Mouse (Mus musculus): ENCODE results near the gene Gpr87. TPM values are rescaled to one million over a fixed set of nuclear protein-coding genes. Genes with fewer than 3 reads are reported as not detected.
"Not testable (repeated sequence)": the region's sequence is repeated elsewhere in the genome, so short reads cannot be mapped to it uniquely, and the experiment has no call there.

Gene Gpr87
- polyA plus RNA-seq, 1 experiment from 2014 or later: 0.15 TPM

- Histone ChIP-seq H3K4me1 (no peaks in the 10 kb centered on the region), H3K9ac (no peak within 1 kb of the TSS), H3K4me2 (no peak within 1 kb of the TSS), H3K4me3 (no peak within 1 kb of the TSS), H3K36me3 (ENCODE audit: poor library complexity, severe bottlenecking) (no peaks in the 10 kb centered on the region), H3K27ac (no peak within 1 kb of the TSS), H3K9me3 (replicated peaks) (no peaks in the 10 kb centered on the region), H3K27me3 (no peaks in the 10 kb centered on the region)
- WGBS: 82% methylated on average over 5 of the region's 5 CpGs
- no peak for ATAC-seq
These were observed 41.5 kb downstream of the Gpr87 start, which contains the start of gene P2ry14 for GRCm38 (mm10) chr3:59153424-59153823. P2ry14 (minus strand) TSS chr3:59153618.

- Histone ChIP-seq H3K4me3 (no peak overlapping the region), H3K27me3 (no peaks in the 10 kb centered on the region), H3K27ac (no peak overlapping the region), H3K36me3 (ENCODE audit: poor library complexity, severe bottlenecking) (no peaks in the 10 kb centered on the region), H3K9ac (no peak overlapping the region), H3K4me2 (no peak overlapping the region), H3K9me3 (replicated peaks) (no peaks in the 10 kb centered on the region), H3K4me1 (no peaks in the 10 kb centered on the region)
- no peak for ATAC-seq
- WGBS: 92% methylated on average over 2 of the region's 2 CpGs
These were observed 44.3 kb downstream of the Gpr87 start for GRCm38 (mm10) chr3:59150624-59151023.

GRCm38 (mm10) chr3:59149646-59150045 is 45.3 kb downstream of the Gpr87 start:
- Histone ChIP-seq H3K4me3 (no peak overlapping the region), H3K4me2 (no peak overlapping the region), H3K9me3 (replicated peaks) (no peaks in the 10 kb centered on the region), H3K27ac (no peak overlapping the region), H3K36me3 (ENCODE audit: poor library complexity, severe bottlenecking) (no peaks in the 10 kb centered on the region), H3K27me3 (no peaks in the 10 kb centered on the region), H3K9ac (no peak overlapping the region), H3K4me1 (no peaks in the 10 kb centered on the region)
- ATAC-seq: no peak

GRCm38 (mm10) chr3:59145194-59145593 is 49.7 kb downstream of the Gpr87 start:
- no peak for ATAC-seq
- 79% methylated on average over 5 of the region's 5 CpGs for WGBS
- Histone ChIP-seq H3K36me3 (ENCODE audit: poor library complexity, severe bottlenecking) (no peaks in the 10 kb centered on the region), H3K27me3 (no peaks in the 10 kb centered on the region), H3K4me2 (no peak overlapping the region), H3K9me3 (replicated peaks) (no peaks in the 10 kb centered on the region), H3K4me1 (no peaks in the 10 kb centered on the region), H3K9ac (no peak overlapping the region), H3K4me3 (no peak overlapping the region), H3K27ac (no peak overlapping the region)

- Histone ChIP-seq H3K36me3 (ENCODE audit: poor library complexity, severe bottlenecking) (no peaks in the 10 kb centered on the region), H3K4me2 (no peak overlapping the region), H3K27ac (no peak overlapping the region), H3K9ac (no peak overlapping the region), H3K4me1 (no peaks in the 10 kb centered on the region), H3K27me3 (no peaks in the 10 kb centered on the region), H3K9me3 (replicated peaks) (no peaks in the 10 kb centered on the region), H3K4me3 (no peak overlapping the region)
- WGBS: 85% methylated on average over 8 of the region's 8 CpGs
- ATAC-seq: no peak
These were observed 53.2 kb downstream of the Gpr87 start for GRCm38 (mm10) chr3:59141507-59142305.

GRCm38 (mm10) chr3:59140941-59141340 is 54.0 kb downstream of the Gpr87 start:
- not testable (repeated sequence) for ATAC-seq; H3K27me3 ChIP-seq; H3K4me3 ChIP-seq; H3K36me3 ChIP-seq (ENCODE audit: poor library complexity, severe bottlenecking); H3K9ac ChIP-seq; H3K9me3 ChIP-seq (replicated peaks); H3K4me1 ChIP-seq; H3K4me2 ChIP-seq; H3K27ac ChIP-seq
- 95% methylated on average over 4 of the region's 4 CpGs for WGBS

- Histone ChIP-seq H3K4me3 (no peak overlapping the region), H3K27me3 (no peaks in the 10 kb centered on the region), H3K4me2 (no peak overlapping the region), H3K9ac (no peak overlapping the region), H3K27ac (no peak overlapping the region), H3K4me1 (no peaks in the 10 kb centered on the region), H3K9me3 (replicated peaks) (no peaks in the 10 kb centered on the region), H3K36me3 (ENCODE audit: poor library complexity, severe bottlenecking) (no peaks in the 10 kb centered on the region)
- WGBS: 81% methylated on average over 2 of the region's 2 CpGs
- no peak for ATAC-seq
These were observed 54.8 kb downstream of the Gpr87 start for GRCm38 (mm10) chr3:59140115-59140514.

- no peak overlapping the region for H3K4me2 ChIP-seq
- no peak for ATAC-seq
These were observed 55.3 kb downstream of the Gpr87 start for GRCm38 (mm10) chr3:59139651-59140051.

GRCm38 (mm10) chr3:59138946-59139468 is 55.9 kb downstream of the Gpr87 start:
- no peak overlapping the region for H3K4me2 ChIP-seq
- no peaks in the 10 kb centered on the region for H3K36me3 ChIP-seq (ENCODE audit: poor library complexity, severe bottlenecking)
- H3K4me3 ChIP-seq: no peak overlapping the region
- WGBS: 68% methylated on average over 12 of the region's 12 CpGs
- no peaks in the 10 kb centered on the region for H3K4me1 ChIP-seq
- no peak overlapping the region for H3K27ac ChIP-seq
- no peaks in the 10 kb centered on the region for H3K27me3 ChIP-seq
- no peak for ATAC-seq
- no peaks in the 10 kb centered on the region for H3K9me3 ChIP-seq (replicated peaks)
- H3K9ac ChIP-seq: no peak overlapping the region

More at GRCm38 (mm10) chr3:59139651-59140051, 55.3 kb downstream of the Gpr87 start:
- Histone ChIP-seq H3K9ac (no peak overlapping the region), H3K27ac (no peak overlapping the region), H3K4me1 (no peaks in the 10 kb centered on the region), H3K27me3 (no peaks in the 10 kb centered on the region), H3K4me3 (no peak overlapping the region), H3K9me3 (replicated peaks) (no peaks in the 10 kb centered on the region), H3K36me3 (ENCODE audit: poor library complexity, severe bottlenecking) (no peaks in the 10 kb centered on the region)

- WGBS: 83% methylated on average over 5 of the region's 5 CpGs
- no peak for ATAC-seq
These were observed 58.8 kb downstream of the Gpr87 start for GRCm38 (mm10) chr3:59135911-59136653.

GRCm38 (mm10) chr3:59133189-59133588 is 61.7 kb downstream of the Gpr87 start:
- 85% methylated on average over 5 of the region's 5 CpGs for WGBS
- H3K4me2 ChIP-seq: no peak overlapping the region
- no peak overlapping the region for H3K4me3 ChIP-seq
- no peak overlapping the region for H3K27ac ChIP-seq
- H3K36me3 ChIP-seq (ENCODE audit: poor library complexity, severe bottlenecking): no peaks in the 10 kb centered on the region
- ATAC-seq: no peak
- no peaks in the 10 kb centered on the region for H3K27me3 ChIP-seq
- H3K9ac ChIP-seq: no peak overlapping the region
- H3K9me3 ChIP-seq (replicated peaks): no peaks in the 10 kb centered on the region
- H3K4me1 ChIP-seq: no peaks in the 10 kb centered on the region

More at GRCm38 (mm10) chr3:59135911-59136653, 58.8 kb downstream of the Gpr87 start:
- H3K4me1 ChIP-seq: no peaks in the 10 kb centered on the region
- no peak overlapping the region for H3K4me3 ChIP-seq
- H3K4me2 ChIP-seq: no peak overlapping the region
- no peaks in the 10 kb centered on the region for H3K9me3 ChIP-seq (replicated peaks)
- no peaks in the 10 kb centered on the region for H3K27me3 ChIP-seq
- no peak overlapping the region for H3K9ac ChIP-seq
- H3K27ac ChIP-seq: no peak overlapping the region
- no peaks in the 10 kb centered on the region for H3K36me3 ChIP-seq (ENCODE audit: poor library complexity, severe bottlenecking)

- 89% methylated on average over 4 of the region's 4 CpGs for WGBS
- ATAC-seq: no peak
- H3K27me3 ChIP-seq: no peaks in the 10 kb centered on the region
- H3K27ac ChIP-seq: no peak overlapping the region
- H3K4me2 ChIP-seq: no peak overlapping the region
- H3K9me3 ChIP-seq (replicated peaks): no peaks in the 10 kb centered on the region
- no peak overlapping the region for H3K9ac ChIP-seq
- H3K4me1 ChIP-seq: no peaks in the 10 kb centered on the region
- H3K4me3 ChIP-seq: no peak overlapping the region
- H3K36me3 ChIP-seq (ENCODE audit: poor library complexity, severe bottlenecking): no peaks in the 10 kb centered on the region
These were observed 62.9 kb downstream of the Gpr87 start for GRCm38 (mm10) chr3:59131966-59132365.
